Mouse (Mus musculus) 416B (cell line): Measurements from ENCODE around the gene Erf.
A peak's percentile ranks its signal among the peaks of the same experiment; 100 is the strongest.
"Not testable (repeated sequence)": the region's sequence is repeated elsewhere in the genome, so short reads cannot be mapped to it uniquely, and the experiment has no call there.

Experiments used
- DNase-seq: peaks from one replicate; pipeline ENCODE4 v3.0.0; 2011; ENCODE audit warnings: low read depth

Erf gene

DNA sequence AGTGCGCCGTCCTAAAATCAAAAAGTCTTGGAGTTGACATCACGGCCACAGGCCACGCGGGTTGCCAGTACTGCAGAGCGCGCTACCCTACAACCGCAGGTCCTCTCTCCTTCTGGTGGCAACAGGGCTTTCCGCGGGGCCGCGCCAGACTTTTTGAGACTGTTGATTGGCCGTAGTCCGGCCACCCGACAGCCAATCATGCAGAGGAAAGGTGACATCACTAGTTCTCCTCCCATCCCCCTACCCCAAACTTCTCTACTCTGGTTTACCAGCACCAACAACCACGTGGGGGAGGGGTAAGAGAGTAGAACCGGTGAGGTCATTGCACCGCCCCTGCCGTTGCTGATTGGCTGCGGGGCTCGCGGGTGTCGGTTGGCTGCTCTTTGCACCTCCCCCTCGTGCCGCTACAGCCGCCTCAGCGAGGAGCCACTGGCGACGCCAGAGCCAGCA is 16.8 kb upstream of the Erf start, which contains the start of gene Cic:
Gene Cic, plus strand, starts transcription at position 404 of the 450 bp plus-strand sequence.
- DNase-seq = peak; percentile 100

DNA sequence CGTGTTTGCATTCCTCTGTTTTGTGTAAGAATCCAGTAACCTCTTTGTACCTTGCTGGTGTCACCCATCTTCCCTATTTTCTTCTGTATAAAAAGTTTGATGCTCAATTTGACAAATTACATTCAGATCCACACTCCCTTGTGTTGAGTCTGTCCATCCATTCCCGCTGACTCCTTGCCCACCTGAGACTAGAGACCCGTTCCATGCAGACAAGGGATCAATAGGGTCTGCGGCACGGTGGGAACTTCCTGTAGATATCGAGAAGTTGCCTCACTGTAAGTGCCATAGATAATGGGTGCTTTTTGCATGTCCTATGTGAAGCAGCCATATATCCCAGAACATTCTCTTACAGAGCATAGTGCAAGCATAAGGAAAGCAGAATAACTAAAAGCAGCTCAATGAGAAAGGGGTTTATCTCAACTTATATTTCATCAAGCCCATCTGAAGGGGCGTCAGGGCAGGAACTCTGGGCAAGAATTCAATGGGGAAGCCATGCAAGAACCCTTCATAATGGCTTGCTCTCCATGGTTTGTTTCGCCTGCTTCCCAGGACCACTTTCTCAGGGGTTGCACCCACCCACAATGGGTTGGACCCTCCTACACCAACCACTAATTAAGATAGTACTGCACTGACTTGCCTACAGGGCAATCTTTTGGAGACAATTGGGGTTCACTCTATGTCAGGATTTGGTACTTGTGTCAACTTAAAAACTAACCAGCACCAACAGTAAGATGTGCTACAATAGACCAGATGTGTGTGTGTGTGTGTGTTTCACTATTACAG is 15.8 kb upstream of the Erf start:
- DNase-seq = no peak

- DNase-seq = not testable (repeated sequence)
Observed at GRCm38 (mm10) chr7:25265743-25266142, 15.2 kb upstream of the Erf start.

DNA sequence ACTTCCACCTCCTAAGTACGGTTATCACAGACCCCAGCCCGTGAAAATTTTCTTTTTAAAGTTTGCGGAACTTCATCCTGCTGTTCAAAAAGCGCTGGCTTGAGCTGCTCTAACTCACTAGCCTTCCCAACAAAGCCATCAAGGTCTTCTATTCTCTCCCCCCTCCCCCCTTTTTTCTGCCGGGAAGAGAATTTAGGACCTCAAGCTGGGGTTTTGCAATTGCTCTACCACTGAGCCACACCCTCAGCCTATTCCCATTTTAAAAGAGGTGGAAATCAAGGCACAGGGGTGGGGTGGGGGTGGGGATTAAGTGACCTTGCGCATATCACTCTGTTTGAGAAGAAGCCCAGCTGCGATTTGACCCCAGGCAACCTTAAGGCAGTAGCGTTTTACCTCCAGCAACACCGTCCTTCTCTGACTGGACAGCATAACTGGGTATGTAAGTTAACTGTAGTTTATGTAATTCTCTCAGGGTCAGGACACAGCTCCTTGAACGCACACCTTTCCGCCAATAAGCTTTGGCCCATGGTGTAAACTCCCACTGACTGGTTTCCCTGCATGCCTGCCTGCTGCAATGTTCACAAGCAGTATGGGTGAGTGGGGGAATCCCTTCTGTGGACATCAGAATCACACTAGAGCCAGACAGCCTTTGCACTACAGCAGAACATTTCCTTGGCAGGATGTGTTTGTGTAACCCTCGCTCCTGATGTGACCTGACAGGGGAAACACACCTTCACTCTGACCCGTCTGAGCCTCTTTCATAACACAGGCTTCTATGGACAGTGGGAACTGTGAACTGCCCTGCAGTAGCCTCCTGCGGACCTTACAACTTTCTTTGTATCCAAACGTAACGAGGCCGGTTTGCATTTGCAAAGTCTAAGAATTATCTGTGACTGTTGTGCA is 13.7 kb upstream of the Erf start:
- no peak for DNase-seq

- DNase-seq = no peak
Observed at GRCm38 (mm10) chr7:25261896-25262295, 11.3 kb upstream of the Erf start.

GRCm38 (mm10) chr7:25251822-25252221 is 1.3 kb upstream of the Erf start:
- DNase-seq = no peak

DNA sequence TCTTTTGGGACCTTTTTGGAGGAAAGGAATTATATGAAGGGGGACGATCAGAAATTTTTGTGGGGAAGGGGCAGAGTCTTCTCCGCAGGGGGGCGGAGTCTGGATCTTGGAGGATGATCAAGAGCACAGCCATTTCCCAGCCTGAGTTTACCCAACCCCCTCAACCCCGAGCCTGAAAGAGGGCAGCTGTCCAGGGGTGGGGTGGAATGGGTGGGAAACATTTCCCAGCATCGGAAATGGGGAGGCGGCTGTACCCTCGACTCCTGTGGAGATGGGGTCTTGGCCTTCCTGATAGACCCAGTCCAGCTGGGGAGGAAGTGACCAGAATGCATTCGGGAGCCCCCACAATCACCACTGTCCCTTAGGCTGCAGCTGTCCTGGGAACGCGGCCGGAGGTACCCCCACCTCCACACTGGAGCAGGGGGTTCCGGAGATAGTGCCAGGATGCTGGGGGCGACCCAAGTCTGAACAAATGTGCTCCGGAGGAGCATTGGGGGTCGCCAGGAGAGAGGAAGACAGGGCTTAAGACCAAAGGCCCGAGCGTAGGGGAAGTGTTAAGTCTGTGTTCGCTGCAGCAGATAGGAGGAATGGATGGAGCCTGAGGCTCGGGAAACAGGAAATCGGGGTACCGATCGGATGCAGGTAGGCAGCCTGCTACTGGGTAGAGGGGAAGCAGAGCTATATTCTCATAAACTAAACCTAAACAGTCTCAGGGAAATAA is 670 bp upstream of the Erf start:
- peak; percentile 35 for DNase-seq

GRCm38 (mm10) chr7:25249314-25250140 is 1.0 kb downstream of the Erf start:
- peak; percentile 77 for DNase-seq

- DNase-seq = peak; percentile 63
Observed at GRCm38 (mm10) chr7:25248846-25249313, 1.7 kb downstream of the Erf start.

DNA sequence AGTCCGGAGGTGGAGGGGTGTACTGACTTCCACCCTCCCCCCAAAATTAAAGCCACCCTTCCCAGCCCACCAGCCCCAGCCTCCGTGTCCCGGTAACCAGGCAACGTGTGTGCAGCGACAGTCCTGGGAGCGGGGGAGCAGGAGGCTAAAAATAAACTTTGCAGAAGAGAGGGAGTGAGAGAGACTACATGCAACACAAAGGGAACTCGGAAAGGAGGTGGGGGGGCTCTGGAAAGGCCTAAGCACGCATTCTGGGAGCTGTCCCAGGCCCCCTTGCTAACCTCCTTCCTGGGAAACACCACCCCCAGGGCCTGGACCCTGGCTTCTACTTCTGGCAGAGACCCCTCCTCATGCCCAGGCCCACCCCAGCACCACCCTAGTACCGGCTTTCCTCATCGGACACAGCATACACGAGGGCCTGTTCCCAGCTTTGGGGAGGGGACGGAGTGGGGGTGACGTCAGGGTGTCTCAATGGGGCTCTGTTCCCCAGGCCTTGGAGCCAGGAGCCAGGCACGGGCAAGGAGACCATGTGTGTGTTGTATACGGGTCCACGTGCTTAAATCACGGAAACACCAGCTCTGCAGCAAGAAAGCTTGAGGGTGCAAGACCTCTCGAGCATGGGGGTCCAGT is 2.4 kb downstream of the Erf start:
- DNase-seq = peak; percentile 68

GRCm38 (mm10) chr7:25247498-25247897 is 3.1 kb downstream of the Erf start:
- DNase-seq = no peak

DNA sequence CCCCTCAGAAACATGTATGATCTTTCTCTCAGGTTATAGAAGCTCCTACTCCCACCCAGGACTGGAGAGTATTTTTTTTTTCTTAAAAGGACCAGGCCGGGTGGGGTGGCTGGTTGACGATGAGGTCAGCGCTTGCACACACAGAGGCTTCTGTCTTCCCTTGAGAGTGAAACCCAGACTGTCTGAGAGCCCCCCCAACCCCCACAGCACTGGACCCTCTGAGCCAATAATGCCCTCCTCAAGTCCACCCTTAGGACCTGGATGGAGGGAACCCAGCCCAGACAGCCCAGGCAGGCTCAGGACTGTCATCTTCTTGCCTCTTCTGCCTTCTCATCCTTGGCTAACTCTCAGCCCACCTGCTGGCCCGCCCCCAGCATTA is 3.8 kb downstream of the Erf start:
- peak; percentile 19 for DNase-seq

DNA sequence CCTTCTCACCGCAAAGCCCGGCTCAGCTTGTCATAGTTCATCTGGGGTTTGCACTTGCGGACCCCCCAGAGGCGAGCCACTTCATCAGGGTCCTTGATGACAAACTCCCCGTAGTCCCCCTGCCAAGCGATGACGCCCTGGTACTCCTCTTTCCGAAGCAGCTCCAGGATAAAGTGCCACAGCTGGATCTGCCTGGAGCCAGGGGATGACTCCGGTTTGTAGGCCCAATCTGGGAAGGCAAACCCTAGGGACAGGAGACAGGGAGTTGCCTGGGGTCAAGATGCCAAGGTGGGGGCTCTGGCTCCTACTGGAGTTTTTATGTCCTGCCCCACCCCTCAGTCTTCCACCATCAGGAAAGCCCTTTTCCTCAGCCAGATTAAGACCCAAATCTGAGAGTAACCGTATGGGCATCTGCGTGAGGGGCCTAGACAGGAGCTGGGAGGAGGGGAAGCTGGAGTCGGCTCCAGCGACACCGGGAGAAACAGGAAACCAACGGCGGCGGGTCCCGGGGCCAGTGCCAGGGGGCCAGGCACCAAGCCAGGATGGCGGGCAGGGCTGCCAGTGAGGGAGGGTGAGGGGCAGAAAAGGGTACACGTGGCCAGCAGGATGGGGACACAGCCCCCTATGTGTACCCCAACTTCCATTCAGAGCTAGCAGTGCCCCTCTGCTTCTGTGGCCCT is 4.3 kb downstream of the Erf start:
- no peak for DNase-seq

- DNase-seq = no peak
Observed at GRCm38 (mm10) chr7:25244562-25245369, 5.8 kb downstream of the Erf start.

DNA sequence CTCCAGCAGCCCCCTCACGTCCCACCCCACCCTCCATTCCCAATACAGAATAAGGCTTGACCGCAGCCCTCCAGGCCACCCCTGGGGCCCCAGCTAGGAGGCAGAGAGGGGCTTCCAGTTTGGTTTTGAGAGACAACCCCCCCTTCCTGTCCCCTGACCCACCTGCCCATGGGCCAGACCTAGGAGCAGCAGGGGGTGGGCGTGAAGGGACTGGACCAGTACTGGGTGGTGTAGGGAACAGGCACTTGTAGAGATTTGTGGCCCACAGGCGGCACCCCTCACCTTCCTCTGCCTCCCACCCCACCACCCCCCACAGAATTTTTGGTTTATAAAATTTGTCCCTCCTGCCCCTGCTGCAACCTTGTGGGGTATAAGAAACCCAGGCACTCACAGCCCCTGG is 7.2 kb downstream of the Erf start:
- DNase-seq = no peak

DNA sequence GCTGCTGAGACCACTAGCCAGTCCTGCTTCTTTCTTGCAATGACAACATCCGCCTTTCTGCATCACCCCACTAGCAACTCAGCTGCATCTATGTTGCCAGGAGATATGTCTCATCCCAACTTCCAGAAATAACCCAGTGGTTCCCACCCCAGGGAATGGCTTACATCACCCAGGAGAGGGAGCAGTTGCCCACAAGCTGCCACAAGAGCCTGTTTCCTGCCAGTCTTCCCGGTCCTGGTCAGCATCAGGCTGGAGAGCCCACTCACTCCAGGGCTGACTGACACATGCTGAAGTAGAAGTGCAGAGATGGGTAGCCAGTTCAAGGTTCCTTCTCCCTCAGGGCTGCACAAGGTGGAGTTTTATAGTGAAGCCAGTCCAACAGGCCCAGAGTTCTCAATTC is 9.5 kb downstream of the Erf start:
- DNase-seq = peak; percentile 46

- DNase-seq = no peak
Observed at GRCm38 (mm10) chr7:25240631-25241030, 9.9 kb downstream of the Erf start.

DNA sequence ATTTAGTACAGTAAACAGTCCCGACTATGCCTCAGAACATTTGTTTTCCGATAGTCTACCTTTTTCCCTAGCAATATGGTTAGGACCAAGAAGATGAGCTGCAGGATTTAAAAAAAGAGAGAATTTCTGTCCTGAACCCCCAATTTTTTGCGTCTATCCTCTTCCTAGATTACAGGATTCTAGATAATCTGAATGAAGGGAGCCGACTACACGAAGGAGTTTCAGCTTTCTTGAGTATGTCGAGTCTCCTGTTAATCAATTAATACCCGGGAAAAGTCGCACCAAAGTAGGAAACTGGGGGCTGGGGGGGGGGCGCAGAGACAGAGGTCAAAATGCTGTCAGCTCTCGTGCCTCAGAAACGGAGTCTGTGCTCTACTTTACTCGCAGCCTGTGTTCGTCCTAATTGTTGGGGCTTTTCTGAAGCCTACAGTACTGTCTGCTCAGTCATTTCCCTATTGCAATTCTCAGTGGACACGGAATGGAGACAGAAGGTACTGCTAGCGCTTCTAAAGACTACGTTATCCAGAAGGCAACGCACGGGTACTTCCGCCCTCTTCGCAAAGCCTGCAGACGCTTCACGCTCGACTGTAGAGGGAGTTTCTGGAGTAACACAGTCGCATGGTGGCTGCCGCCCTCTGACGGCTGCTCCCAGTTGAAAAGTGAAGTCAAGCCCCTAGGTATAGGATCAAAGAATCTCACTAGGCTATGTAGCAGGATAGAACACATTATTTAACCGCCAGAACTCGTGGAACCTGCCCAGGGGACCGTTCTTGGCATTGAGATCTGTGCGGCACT is 11.5 kb downstream of the Erf start:
- DNase-seq = peak; percentile 96
